Mouse (Mus musculus) embryo, embryonic 11 days (tissue): Measurements from ENCODE around the gene Cfap70.

ENCODE experiments used
- DNase-seq: peaks from one replicate; pipeline ENCODE4 v3.0.0-alpha.2; 2015

Gene Cfap70

GRCm38 (mm10) chr14:20422257-20422656 is 29.8 kb downstream of the Cfap70 start:
- no peak for DNase-seq

DNA sequence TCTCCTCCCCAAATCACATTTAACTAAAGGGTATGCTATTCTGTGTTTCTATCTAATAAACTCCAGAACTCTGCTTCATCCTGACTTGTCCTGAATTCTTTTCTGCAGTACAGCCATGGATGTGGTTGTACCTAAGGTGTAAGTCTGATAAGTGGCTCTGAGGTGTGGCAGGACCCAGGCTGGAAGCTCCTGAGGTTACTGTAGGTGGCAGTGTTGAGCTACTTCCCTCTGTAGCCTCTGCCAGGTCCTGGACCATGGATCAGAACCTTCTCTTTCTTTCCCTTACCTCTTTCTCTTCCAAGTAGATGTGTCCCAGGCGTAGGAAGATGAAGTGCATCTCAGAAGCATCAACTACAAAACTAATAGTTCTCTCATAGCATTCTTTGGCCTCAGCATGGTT is 52.0 kb downstream of the Cfap70 start:
- peak; percentile 49 for DNase-seq

GRCm38 (mm10) chr14:20398864-20399263 is 53.2 kb downstream of the Cfap70 start:
- peak; percentile 32 for DNase-seq

GRCm38 (mm10) chr14:20397220-20397619 is 54.8 kb downstream of the Cfap70 start:
- DNase-seq = no peak

GRCm38 (mm10) chr14:20393205-20393913 is 58.7 kb downstream of the Cfap70 start, which contains the start of gene Mrps16:
Gene Mrps16 (minus strand): TSS chr14:20393634.
- DNase-seq = peak; percentile 99

DNA sequence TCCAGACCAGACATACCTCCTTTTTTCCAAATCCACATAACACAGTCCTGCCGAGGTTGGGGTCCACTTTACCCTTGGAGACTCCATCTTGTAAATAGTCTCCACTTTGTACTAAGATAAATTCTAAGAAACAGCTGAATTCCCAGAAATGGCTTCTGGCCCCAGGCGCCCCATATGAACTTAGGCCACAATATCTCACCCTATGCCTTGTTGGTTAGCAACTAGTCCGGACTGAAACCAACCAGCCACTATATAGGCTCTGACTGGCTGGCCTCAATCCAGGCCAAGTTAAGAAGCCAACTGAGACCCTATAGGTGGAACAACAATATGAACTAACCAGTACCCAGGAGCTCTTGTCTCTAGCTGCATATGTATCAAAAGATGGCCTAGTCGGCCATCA is 59.7 kb downstream of the Cfap70 start:
- no peak for DNase-seq

DNA sequence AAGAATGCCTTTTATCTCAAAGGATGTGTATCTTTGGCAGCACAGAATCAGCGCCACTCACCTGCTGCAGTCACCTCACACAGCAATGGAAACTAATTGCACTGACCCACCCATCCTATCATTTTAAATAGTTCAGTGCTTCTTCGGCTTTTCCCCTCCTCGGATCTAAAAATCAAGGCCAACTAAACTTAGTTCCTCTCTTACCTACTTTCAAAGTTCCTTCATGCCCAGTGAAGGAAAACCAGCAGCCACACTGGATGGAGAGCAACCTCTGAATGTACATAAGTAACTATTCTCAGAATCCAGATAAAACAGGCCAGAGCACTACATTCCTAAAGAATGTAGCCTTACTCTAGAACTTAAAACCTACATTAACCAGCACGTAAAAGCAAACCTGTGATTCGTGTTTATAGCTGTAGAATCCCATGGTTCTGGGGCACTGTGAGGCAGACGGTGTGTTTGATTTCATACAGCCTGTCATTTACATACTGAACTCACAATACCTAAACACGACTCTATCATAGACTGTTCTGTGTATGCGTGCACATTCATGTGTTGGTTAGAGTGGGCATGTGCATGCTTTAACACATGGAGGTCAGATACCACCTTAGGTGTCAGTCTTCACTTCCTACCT is 62.5 kb downstream of the Cfap70 start:
- no peak for DNase-seq

DNA sequence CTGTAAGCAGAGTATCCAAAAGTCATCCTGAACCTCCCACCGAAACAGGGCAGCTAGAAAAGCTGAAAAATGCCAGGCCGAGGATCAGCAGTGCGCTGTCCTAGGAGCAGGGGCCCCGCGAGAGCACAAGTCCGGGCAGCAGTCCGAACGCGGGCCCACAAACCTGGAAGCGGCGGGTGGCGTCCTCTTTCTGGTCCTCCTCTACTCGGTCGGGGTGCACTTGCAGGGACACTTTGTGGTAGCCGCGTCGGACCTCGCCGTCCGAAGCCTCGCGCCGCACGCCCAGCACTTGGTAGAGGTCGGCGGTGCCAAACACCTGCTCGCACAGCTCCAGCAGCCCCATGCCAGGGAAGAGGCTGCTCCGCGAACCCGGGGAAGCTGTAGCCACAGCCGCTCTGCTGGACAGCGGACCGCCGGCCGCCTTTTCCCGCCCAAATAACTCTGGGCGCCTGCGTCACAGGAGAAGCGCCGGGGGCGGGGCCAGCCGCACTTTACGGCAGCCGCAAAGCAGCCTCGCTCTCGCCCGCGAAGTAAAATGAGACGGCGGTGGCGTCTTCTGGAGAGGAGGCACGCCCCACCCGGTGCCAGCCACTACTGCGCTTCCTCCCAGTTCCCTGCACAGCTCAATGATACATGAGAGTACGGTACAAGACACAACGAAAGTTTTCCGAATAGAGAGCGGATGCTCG is 63.4 kb downstream of the Cfap70 start, which contains the start of gene Dnajc9:
Gene Dnajc9, minus strand, starts transcription at position 470 of the 689 bp plus-strand sequence.
- DNase-seq = peak; percentile 97

DNA sequence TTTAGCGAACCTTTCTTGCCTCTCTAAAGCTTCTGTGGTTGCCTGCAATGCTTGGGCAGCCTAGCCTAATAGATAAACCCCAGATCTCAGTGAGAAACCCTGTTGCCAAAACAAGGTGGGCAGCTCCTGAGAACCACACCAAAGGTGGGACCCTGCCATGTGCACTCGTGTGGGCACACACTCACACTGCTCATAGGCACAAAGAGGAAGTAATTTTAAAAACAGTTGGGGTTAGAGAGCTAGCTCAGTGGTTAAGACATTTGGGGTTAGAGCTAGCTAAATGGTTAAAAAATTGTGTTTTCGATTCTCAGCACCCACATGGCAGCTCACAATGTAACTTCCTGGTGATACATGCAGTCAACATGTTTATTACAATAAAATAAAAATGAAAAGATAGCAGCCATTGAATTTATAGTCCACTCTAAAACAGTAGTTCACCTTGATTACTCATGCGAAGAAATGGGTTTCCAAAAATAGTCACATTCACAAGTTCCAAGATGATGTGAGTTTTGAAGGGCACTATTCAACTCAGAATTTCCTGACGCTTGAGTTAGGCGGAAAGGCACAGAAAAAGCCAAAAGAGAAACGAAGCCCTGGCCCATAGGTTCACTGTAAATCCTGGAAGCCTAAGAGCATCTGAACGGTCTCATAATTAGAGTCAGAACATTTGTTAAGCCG is 72.1 kb downstream of the Cfap70 start:
- DNase-seq = no peak

GRCm38 (mm10) chr14:20379087-20379640 is 72.9 kb downstream of the Cfap70 start:
- DNase-seq = no peak

- peak; percentile 71 for DNase-seq
These were observed 73.5 kb downstream of the Cfap70 start for GRCm38 (mm10) chr14:20378313-20379061.

- DNase-seq = no peak
These were observed 74.9 kb downstream of the Cfap70 start for GRCm38 (mm10) chr14:20377112-20377521.

DNA sequence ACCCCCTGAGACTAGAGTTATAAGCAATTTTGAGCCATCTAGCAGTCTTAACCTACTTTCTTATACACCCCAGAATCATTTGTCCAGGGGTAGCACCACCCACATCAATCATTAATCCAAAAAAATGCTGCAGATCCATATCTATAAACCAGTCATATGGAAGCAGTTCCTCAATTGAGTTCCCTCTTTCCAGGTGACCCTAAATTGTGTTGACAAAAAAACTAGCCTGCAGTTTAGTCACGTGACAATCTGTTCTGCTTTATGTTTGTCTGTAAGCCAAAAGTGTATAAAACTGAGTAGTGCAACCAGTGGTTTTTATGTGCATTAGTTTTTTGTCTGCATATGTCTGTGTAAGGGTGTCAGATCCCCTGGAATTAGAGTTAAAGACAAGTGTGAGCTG is 80.2 kb downstream of the Cfap70 start:
- no peak for DNase-seq

DNA sequence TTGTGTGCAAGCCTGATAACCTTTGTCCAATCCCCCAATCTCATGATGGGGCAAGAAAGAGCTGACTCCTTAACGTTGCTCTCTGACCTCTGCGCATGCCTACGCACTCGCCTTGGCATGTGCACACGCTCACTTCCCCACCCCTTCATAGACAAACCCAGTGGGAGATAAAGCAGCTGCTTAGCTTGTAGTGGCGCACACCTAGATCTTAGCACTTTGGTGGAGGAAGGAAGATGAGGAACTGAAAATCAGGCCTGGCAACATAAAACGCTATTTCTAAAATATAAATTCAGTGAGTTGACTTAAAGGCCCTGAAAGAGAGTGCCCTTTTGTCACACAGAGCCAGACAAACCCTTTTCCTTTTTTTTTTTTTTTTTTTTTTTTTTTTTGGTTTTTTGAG is 81.2 kb downstream of the Cfap70 start:
- no peak for DNase-seq

- DNase-seq = no peak
These were observed 83.8 kb downstream of the Cfap70 start for GRCm38 (mm10) chr14:20368271-20368670.

DNA sequence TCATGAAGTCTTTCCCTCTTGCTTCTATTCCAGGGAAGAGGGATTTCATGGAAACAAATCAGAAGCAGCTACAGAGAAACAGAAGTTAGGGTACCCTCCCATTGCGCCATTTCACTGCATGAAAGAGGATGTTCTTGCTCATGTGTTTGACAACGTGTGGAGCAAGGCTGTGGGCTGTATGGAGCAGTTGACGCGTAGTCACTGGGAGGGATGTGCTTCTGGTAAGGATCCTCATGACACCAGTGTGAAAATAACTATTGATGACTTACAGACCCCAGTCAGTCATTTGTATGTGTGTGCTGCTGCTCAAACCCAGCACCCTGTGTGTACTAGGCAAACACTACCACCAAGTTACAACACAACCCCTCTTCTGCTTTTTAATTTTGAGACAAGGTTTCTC is 88.8 kb downstream of the Cfap70 start:
- no peak for DNase-seq

DNA sequence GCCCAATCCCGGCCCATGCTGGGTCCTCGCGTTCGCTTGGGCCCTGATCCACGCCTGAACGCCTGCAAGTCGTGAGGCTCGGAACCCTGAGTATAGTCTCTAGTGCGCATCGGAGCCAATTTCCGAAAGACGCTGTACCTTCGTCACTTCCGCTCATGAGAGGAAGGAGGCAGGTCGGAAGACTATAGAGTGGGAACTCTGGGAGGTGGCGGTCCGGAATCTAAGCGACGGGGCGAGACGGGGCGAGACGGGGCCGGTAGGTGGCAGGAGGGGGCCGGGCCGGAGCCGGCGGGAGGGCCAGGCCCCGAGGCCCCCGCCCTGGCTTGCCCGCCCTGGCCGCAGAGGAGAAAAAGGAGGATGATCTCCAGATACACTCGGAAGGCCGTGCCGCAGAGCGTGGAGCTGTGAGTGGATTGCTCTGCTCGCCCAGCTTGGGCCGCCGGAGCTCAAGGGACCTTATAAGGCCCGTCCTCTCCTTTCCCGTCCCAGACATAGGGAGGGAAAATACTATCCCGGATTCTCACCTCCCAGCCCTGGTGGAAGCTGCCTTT is 104.0 kb downstream of the Cfap70 start, which contains the start of the genes Ecd and Fam149b:
Gene Ecd, minus strand, starts transcription at position 131 of the 551 bp plus-strand sequence.
Gene Fam149b, plus strand, starts transcription at position 172 of the 551 bp plus-strand sequence.
- peak; percentile 97 for DNase-seq

DNA sequence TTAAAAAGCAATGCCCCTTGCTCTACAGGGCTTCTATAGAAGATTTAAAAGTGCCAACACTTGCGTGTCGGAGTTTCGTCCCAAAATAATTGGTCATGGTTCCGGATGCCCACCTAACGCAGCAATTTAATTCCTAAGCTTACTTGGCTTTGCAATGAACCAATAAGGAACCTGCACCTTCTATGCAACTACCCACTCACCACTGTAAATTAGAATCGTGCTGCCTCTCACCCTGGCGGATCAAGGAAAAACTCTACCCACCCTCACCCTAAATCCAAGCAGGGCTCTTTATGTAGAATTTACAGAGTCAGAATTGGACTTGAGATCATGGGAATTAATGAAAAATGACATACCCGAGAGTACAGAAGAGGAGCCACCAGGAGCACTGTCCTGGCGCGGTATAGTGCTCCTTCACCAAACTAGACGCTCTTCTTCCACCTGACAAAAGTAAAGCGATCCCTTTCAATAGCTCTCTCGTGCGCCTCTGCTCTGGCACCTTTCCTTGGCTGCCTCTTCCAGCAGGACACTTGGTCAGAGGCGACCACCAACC is 104.5 kb downstream of the Cfap70 start:
- DNase-seq = no peak

DNA sequence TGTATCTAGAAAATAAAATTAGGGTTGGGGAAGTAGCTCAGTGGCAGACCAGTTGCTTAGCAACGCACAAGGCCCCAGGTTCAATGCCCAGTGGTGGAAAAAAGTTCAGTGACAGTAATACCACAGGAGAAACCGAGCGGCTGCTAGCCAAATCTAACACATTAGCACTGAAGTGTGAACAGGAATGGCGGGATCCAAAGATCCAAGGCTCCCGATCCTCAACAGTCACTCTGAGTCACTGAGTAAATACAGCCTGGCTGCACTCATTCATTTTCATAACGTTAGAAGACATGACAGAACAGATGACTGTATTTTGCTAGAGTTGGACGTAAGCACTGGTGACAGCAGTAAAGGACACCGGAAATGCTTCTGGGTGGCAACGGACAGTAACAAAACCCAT is 106.1 kb downstream of the Cfap70 start:
- DNase-seq = no peak
